Mouse (Mus musculus) stomach, postnatal 0 days (tissue): ENCODE data around the gene Gcnt7.

ENCODE experiments used
- CTCF ChIP-seq: IDR thresholded peaks from 2 replicates; pipeline ENCODE4 v1.5.1; 2016; ENCODE audit warnings: antibody characterized with exemption, low read depth, mild to moderate bottlenecking, moderate library complexity
- EP300 ChIP-seq: optimal IDR thresholded peaks from 2 replicates; pipeline ENCODE3; 2016; ENCODE audit warnings: antibody characterized with exemption

- TF ChIP-seq CTCF (no peak), EP300 (no peak)
These were observed 40.4 kb upstream of the Gcnt7 start for GRCm38 (mm10) chr2:172498823-172499222.
